Mouse (Mus musculus) gastrocnemius, adult 2 months (tissue): ENCODE results near the gene Rrp7a. TPM values are rescaled to one million over a fixed set of nuclear protein-coding genes. Genes with fewer than 3 reads are reported as not detected.
A peak's percentile ranks its signal among the peaks of the same experiment; 100 is the strongest.

Experiments used
- DNase-seq: peaks from one replicate; pipeline ENCODE4 v3.0.0; 2022
- H3K27ac ChIP-seq: fragments of 200-600 bp; 2 replicates; pipeline ENCODE4 v1.8.1; 2022; ENCODE audit warnings: mild to moderate bottlenecking
- H3K4me3 ChIP-seq: fragments of 200-600 bp; 2 replicates; pipeline ENCODE4 v1.8.1; 2022; ENCODE audit warnings: mild to moderate bottlenecking, moderate library complexity
- CTCF ChIP-seq: fragments of 200-600 bp; IDR thresholded peaks from 2 replicates; pipeline ENCODE4 v1.8.1; 2022; ENCODE audit warnings: antibody characterized with exemption, mild to moderate bottlenecking, moderate library complexity
- intact Hi-C: fragments of 180-260 bp; cut with DNase I; formaldehyde crosslinking; loops from one replicate; pipeline ENCODE4 v1.15.1; 2025
- total RNA-seq, 2 experiments: library from RNA; stranded (reverse); gene quantifications; 2 replicates each; pipeline ENCODE4 v1.2.3; 2021

The Rrp7a gene
- total RNA-seq, 2 experiments from 2014 or later = 34.3 to 41.3 TPM

DNA sequence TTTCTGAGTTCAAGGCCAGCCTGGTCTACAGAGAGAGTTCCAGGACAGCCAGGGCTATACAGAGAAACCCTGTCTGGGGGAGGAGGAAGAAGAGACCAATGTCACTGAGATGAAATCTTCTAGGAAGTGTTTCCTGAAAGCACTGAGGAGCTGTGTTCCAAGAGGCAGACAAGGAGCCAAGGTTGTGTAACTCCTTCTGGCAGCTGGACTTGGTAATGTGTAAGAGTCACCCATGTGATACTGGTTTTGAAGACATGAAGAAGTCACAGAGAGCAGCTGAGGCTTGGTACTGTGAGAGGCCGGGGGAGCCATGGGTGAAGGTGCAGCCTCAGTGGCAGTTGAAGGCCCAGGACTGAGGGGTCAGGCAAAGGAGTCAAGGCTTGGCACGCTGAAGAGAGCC is 28.9 kb downstream of the Rrp7a start:
- intact Hi-C loops = no loop called here

GRCm38 (mm10) chr15:83090874-83091273 is 31.7 kb downstream of the Rrp7a start:
- no peak for TF ChIP-seq CTCF
- Histone ChIP-seq H3K4me3 (no peak overlapping the region), H3K27ac (no peak overlapping the region)
- intact Hi-C loops = no loop called here
- no peak for DNase-seq

More for the DNA sequence above, 28.9 kb downstream of the Rrp7a start:
- DNase-seq = peak; percentile 76
- Histone ChIP-seq H3K4me3 (no peak overlapping the region), H3K27ac (no peak overlapping the region)
- TF ChIP-seq CTCF = no peak

- H3K4me3 ChIP-seq = no peak within 1 kb of the TSS
- no peak for DNase-seq
- TF ChIP-seq CTCF = no peak
- no peak within 1 kb of the TSS for H3K27ac ChIP-seq
- intact Hi-C loops = loop anchor here (5.0 kb wide), 1 partner anchor 118 kb away; no protein-coding TSS in a partner anchor
These were observed 33.3 kb downstream of the Rrp7a start, which contains the start of gene Serhl for GRCm38 (mm10) chr15:83089429-83089605. Gene Serhl, plus strand, starts transcription at chr15:83089506.

DNA sequence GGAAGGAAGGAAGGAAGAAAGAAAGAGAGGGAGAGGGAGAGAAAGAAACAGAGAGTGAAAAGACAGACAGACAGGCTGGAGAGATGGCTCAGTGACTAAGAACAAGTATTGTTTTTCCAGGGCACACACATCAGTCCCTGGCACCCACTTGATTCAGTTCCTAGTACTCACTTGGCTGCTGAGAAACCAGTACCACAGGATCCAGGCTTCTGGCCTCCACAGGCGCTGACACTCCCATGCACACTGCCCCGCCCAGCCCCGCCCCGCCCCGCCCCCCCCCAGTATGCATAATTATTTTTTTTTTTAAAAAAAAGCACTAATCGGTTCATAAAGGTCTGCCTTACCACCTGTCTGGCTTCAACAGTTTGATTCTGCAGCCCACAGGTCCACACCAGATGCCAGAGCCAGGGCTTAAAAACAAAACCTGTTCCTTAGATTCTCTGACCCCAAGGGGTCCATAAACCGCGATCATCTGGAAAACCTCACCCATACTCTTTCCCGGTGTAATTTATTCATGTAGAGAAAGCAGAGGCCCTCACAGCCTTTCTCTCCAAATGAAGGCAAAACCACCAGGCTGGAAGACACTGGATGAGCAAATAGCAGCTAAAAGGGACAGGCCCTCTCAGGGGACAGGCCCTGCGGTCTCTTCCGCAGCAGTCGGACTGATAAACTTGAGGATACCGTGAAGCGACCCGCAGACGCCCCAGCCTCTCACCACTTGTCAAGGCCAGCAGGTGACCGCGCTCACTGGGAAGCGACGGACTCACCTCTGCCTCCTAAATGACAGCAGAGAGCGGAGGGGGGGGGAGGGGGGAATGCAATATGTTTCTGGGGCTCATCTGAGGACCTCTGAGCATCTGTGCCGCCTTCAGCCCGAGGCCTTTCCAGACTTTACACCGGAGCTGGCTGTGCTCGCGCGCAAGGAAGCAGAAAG is 33.8 kb downstream of the Rrp7a start:
- no peak overlapping the region for H3K4me3 ChIP-seq
- intact Hi-C loops = loop anchor here (5.0 kb wide), 1 partner anchor 119 kb away; no protein-coding TSS in a partner anchor
- H3K27ac ChIP-seq = no peak overlapping the region
- TF ChIP-seq CTCF = no peak
- no peak for DNase-seq

DNA sequence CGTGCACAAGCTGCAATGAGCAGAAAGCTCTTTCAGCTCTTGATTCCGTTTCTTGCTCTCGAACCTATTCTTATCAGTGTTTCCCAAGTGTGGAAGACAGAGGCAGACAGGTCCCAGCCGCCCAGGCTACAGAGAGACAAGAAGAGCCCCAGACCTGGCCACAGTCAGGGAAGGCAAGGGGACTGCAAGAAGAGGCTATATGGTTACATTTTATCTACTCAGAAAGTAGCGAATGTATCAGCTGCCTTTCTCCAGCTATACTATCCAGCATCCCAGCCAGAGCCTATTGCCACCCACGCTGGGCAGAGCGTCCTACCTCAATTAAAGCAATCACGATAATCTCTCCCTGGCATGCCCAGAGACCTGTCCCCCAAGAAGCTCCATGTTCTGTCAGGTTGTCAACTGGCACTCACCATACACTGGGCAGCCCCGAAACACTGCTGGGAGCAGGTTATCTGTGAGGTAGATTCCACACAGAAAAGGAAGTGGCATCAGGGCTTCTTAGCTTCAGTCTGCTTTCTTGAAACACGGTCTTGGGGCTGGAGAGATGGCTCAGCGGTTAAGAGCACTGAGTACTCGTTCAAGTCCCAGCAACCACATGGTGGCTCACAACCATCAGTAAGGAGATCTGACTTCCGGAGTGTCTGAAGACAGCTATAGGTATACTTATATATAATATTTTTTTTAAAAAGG is 35.8 kb downstream of the Rrp7a start:
- H3K4me3 ChIP-seq = no peak overlapping the region
- no peak overlapping the region for H3K27ac ChIP-seq
- TF ChIP-seq CTCF = no peak
- DNase-seq = no peak
- intact Hi-C loops = loop anchor here (2.0 to 5.0 kb wide), 2 partner anchors 26 to 121 kb away; no protein-coding TSS in a partner anchor

DNA sequence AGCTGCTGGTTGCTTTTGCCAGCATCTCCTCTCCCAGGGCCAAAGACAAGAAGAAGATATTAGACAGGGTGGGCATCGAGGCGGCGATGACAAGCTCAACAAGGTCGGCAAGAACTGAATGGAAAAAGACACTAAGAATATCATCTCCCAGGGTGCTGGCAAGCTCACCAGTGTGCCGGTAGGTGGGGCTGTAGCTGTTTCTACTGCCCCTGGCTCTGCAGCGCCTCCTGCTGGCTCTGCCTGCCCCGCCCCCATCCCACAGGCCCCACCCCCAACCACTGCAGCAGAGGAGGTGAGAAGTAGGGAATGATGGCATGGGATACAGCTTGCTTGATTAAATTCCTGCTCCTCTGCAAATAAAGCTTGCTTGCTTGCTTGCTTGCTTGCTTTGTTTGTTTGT is 36.7 kb downstream of the Rrp7a start:
- H3K4me3 ChIP-seq = no peak overlapping the region
- peak; percentile 75 for DNase-seq
- no peak overlapping the region for H3K27ac ChIP-seq
- intact Hi-C loops = loop anchor here (2.0 to 5.0 kb wide), 2 partner anchors 27 to 121 kb away; no protein-coding TSS in a partner anchor
- no peak; the same call in 1 of the 2 replicates for TF ChIP-seq CTCF

- H3K27ac ChIP-seq = no peak overlapping the region
These were observed 38.5 kb downstream of the Rrp7a start for GRCm38 (mm10) chr15:83084022-83084640.

DNA sequence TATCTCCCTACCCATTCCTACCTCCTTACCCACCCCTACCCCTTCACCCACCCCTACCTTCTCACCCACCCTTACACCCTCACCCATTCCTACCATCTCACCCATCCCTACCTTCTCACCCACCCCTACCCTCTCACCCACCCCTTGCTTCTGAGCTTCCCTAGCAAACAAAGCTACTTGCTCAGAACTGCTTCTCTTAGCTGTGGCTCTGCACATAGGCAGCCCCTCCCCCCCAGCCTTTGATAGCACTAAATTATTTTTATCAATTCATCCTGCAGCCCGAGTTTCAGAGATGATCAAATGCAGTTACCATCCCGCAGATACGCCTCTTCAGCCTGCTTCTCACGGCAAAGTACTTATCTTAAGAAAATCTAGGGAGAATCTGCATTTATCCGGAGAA is 39.1 kb downstream of the Rrp7a start:
- no peak overlapping the region for H3K27ac ChIP-seq
- intact Hi-C loops = no loop called here
- no peak overlapping the region for H3K4me3 ChIP-seq
- TF ChIP-seq CTCF = no peak
- DNase-seq = no peak

More at GRCm38 (mm10) chr15:83084022-83084640, 38.5 kb downstream of the Rrp7a start:
- no peak for TF ChIP-seq CTCF
- H3K4me3 ChIP-seq = no peak overlapping the region
- intact Hi-C loops = no loop called here
- no peak for DNase-seq

GRCm38 (mm10) chr15:83075607-83076525 is 46.7 kb downstream of the Rrp7a start:
- H3K27ac ChIP-seq = no peak overlapping the region
- no peak for DNase-seq
- no peak overlapping the region for H3K4me3 ChIP-seq
- no peak for TF ChIP-seq CTCF
- intact Hi-C loops = no loop called here

GRCm38 (mm10) chr15:83074179-83074578 is 48.4 kb downstream of the Rrp7a start:
- intact Hi-C loops = no loop called here
- TF ChIP-seq CTCF = no peak
- no peak overlapping the region for H3K27ac ChIP-seq
- H3K4me3 ChIP-seq = no peak overlapping the region
- peak; percentile 29 for DNase-seq

DNA sequence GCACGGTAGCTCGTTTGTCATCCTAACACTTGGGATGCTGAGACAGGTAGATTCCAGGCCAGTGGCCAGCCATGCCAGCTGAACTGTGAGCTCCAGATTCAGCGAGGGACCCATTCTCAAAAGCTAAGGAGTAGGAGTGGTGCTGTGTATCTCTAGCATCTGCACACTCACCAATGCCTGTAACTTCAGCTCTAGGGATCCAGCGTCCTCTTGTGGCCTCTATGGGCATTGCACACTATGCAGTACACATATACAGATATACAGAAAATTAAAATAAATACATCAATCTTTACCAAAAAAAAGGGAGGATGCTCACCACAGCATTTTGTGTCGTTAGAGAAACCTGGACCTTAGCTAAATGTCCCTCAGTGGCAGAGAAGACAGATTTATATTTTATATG is 50.8 kb downstream of the Rrp7a start:
- Histone ChIP-seq H3K27ac (no peak overlapping the region), H3K4me3 (no peak overlapping the region)
- TF ChIP-seq CTCF = no peak; the same call in 1 of the 2 replicates
- intact Hi-C loops = no loop called here
- no peak for DNase-seq

- Histone ChIP-seq H3K27ac (no peak overlapping the region), H3K4me3 (no peak overlapping the region)
- no peak for DNase-seq
- no peak for TF ChIP-seq CTCF
- intact Hi-C loops = no loop called here
These were observed 51.7 kb downstream of the Rrp7a start for GRCm38 (mm10) chr15:83070942-83071341.
